Mouse (Mus musculus): ENCODE data around the gene Clk2. TPM values are rescaled to one million over a fixed set of nuclear protein-coding genes. Genes with fewer than 3 reads are reported as not detected.

The Clk2 gene
- polyA plus RNA-seq, 1 experiment from 2014 or later = 19.2 TPM

DNA sequence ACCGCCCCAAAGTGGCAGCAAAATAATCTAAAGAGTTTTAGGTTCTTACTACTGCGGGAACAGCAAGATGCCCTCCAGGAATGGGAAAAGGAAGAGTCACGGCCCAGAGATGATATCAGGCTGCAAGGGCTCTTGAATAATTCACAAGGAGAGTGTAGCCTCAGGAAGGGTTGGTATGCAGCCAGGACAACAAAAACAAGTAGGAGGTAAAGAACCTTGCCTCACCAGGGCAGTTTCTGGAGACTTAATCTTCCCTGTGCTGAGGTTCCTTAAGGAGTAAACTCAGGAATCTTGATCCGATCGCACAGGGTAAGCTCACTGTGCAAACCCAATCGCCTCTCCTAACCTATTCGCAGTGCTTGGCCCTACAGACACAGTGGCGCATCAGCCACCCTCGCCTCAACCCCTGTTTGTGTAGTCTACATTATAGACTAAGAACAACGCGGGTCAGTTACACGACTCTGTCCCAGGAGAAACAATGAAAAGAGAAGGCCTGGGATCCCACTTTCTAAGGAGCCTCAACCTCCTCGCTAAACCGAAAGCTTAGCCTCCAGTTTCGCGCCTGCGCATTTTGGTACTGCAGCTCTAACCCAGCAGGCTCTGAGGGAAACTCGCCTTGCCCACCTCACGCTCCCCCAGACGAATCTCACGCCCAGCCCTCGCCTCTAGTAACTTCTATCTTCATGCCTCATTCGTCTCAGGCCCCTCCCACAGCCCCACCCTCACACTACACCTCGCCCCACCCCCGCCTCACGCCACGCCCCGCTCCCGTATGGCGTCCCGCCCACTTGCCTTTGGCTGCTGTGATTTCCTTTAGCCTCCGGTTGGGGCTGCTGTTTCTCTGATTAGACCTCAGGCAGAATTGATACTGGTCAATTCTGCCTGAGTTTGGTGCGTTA is 31.6 kb downstream of the Clk2 start:
- peak overlapping the region; percentile 33 for H3K4me3 ChIP-seq (replicated peaks; ENCODE audit: low read length)
- no peaks in the 10 kb centered on the region for H3K36me3 ChIP-seq (replicated peaks; ENCODE audit: control insufficient read depth, insufficient read depth)
- peak; percentile 95 for ATAC-seq (ENCODE audit: low FRiP score)
- 6% methylated on average over 33 of the region's 33 CpGs for WGBS
- peak overlapping the region; percentile 84 for H3K4me2 ChIP-seq (replicated peaks)
- H3K27me3 ChIP-seq (ENCODE audit: control insufficient read depth, insufficient read depth, low read length) = no peaks in the 10 kb centered on the region
- H3K9ac ChIP-seq = peak overlapping the region; percentile 64
- peak; percentile 84 for DNase-seq (ENCODE audit: low spot score)
- H3K4me1 ChIP-seq (replicated peaks; ENCODE audit: control insufficient read depth, insufficient read depth, low read length) = peaks cover 9% of the 10 kb centered on the region
- no peaks in the 10 kb centered on the region for H3K9me3 ChIP-seq (ENCODE audit: control insufficient read depth, low read length)
- peak overlapping the region; percentile 84 for H3K27ac ChIP-seq

DNA sequence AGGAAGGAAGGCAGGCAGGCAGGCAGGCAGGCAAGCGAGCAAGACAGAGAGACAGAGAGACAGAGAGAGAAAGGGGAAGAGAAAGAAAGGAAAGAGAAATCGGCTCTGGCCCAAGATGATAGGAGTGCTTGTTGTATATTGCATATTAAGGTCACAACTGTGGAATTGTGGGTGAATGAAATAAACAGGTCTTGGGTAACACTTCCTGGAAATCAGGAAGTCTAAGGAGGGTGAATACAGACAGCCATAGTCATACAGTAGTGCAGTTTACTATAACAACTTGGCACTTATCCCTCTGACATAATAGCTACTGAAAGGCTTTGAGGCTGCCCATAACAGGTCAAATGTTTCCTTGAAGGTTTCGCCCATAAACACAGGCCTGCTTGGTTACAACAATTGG is 35.2 kb downstream of the Clk2 start:
- Histone ChIP-seq H3K27ac (no peak overlapping the region), H3K27me3 (ENCODE audit: control insufficient read depth, insufficient read depth, low read length) (no peaks in the 10 kb centered on the region), H3K4me1 (replicated peaks; ENCODE audit: control insufficient read depth, insufficient read depth, low read length) (peaks cover 14% of the 10 kb centered on the region), H3K36me3 (replicated peaks; ENCODE audit: control insufficient read depth, insufficient read depth) (peaks cover 9% of the 10 kb centered on the region), H3K4me2 (replicated peaks) (no peak overlapping the region), H3K9me3 (ENCODE audit: control insufficient read depth, low read length) (no peaks in the 10 kb centered on the region), H3K9ac (no peak overlapping the region), H3K4me3 (replicated peaks; ENCODE audit: low read length) (no peak overlapping the region)
- no peak for DNase-seq (ENCODE audit: low spot score)
- ATAC-seq (ENCODE audit: low FRiP score) = no peak
- WGBS = 79% methylated on average over 3 of the region's 3 CpGs

DNA sequence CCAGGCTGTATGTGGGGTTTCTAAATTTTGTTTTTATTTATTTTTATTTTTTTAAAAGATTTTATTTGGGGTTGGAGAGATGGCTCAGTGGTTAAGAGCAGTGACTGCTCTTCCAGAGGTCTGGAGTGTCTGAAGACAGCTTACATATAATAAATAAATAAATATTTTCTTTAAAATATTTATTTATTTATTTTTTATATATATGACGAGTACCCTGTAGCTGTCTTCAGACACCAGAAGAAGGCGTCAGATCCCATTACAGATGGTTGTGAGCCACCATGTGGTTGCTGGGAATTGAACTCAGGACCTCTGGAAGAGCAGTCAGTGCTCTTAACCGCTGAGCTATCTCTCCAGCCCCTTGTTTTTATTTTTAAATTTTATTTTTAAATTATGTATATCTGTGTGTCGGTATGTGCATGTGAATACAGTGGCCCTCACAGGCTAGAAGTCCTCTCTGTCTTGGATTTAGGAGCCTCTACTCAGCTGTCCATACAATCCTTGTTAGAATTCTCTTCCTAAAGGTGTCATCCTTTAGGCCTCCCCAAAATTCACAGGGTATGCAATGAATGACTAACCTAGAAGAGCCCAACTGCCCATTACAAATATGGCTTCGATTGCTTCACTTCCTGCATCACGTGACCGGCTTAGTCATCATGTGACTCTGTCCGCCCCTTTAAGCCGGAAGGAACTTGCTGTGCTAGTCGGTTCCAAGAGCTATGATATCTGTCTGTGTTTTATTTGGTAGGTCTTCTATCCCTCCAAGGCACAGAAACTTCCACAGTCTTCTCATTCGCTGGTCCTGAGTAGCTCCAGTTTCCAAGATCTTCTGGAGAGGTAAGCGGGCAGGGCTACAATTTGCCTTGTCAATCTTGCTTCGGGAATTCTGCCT is 37.9 kb downstream of the Clk2 start, which contains the start of gene Gba:
Gene Gba, plus strand, starts transcription at position 676 of the 889 bp plus-strand sequence.
- peaks cover 5% of the 10 kb centered on the region for H3K4me1 ChIP-seq (replicated peaks; ENCODE audit: control insufficient read depth, insufficient read depth, low read length)
- ATAC-seq (ENCODE audit: low FRiP score) = peak; percentile 91
- H3K36me3 ChIP-seq (replicated peaks; ENCODE audit: control insufficient read depth, insufficient read depth) = peaks cover 35% of the 10 kb centered on the region
- WGBS = 24% methylated on average over 13 of the region's 13 CpGs
- H3K9me3 ChIP-seq (ENCODE audit: control insufficient read depth, low read length) = no peaks in the 10 kb centered on the region
- H3K27ac ChIP-seq = no peak within 1 kb of the TSS
- H3K4me3 ChIP-seq (replicated peaks; ENCODE audit: low read length) = peak within 1 kb of the TSS; percentile 44
- no peaks in the 10 kb centered on the region for H3K27me3 ChIP-seq (ENCODE audit: control insufficient read depth, insufficient read depth, low read length)
- peak within 1 kb of the TSS; percentile 62 for H3K4me2 ChIP-seq (replicated peaks)
- peak; percentile 98 for DNase-seq (ENCODE audit: low spot score)
- H3K9ac ChIP-seq = peak within 1 kb of the TSS; percentile 62

DNA sequence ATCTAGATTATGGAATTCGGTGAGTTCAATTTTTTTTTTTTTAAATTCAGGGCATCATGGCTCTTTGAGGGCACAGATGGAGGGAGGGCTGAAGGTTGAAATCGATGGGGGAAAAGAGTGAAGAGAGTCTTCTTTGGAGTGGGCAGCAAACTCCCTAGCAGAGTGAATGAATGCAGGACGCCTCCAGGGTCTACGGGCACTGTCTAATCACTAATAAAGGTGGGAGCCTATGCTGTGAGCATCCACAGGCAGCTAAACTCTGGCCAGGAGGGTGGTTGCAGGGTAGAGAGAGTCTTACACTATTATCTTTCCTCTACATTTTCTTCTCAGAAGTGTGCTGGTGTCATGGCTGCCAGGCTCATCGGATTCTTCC is 38.5 kb downstream of the Clk2 start:
- WGBS = 35% methylated on average over 5 of the region's 5 CpGs
- DNase-seq (ENCODE audit: low spot score) (no peak), ATAC-seq (ENCODE audit: low FRiP score) (0 out of 2 replicates have a peak, but pooled peaks have one; percentile 18)
- peak overlapping the region; percentile 44 for H3K4me3 ChIP-seq (replicated peaks; ENCODE audit: low read length)
- peak overlapping the region; percentile 62 for H3K9ac ChIP-seq
- peaks cover 41% of the 10 kb centered on the region for H3K36me3 ChIP-seq (replicated peaks; ENCODE audit: control insufficient read depth, insufficient read depth)
- peak overlapping the region; percentile 62 for H3K4me2 ChIP-seq (replicated peaks)
- H3K27me3 ChIP-seq (ENCODE audit: control insufficient read depth, insufficient read depth, low read length) = no peaks in the 10 kb centered on the region
- H3K4me1 ChIP-seq (replicated peaks; ENCODE audit: control insufficient read depth, insufficient read depth, low read length) = peaks cover 5% of the 10 kb centered on the region
- no peaks in the 10 kb centered on the region for H3K9me3 ChIP-seq (ENCODE audit: control insufficient read depth, low read length)
- no peak overlapping the region for H3K27ac ChIP-seq

GRCm38 (mm10) chr3:89206079-89206478 is 41.5 kb downstream of the Clk2 start:
- H3K27ac ChIP-seq = no peak overlapping the region
- DNase-seq (ENCODE audit: low spot score) = no peak
- H3K9ac ChIP-seq = no peak overlapping the region
- H3K36me3 ChIP-seq (replicated peaks; ENCODE audit: control insufficient read depth, insufficient read depth) = peaks cover 71% of the 10 kb centered on the region
- no peak for ATAC-seq (ENCODE audit: low FRiP score)
- no peak overlapping the region for H3K4me2 ChIP-seq (replicated peaks)
- H3K4me3 ChIP-seq (replicated peaks; ENCODE audit: low read length) = no peak overlapping the region
- WGBS = 95% methylated on average over 7 of the region's 7 CpGs
- H3K9me3 ChIP-seq (ENCODE audit: control insufficient read depth, low read length) = no peaks in the 10 kb centered on the region
- H3K4me1 ChIP-seq (replicated peaks; ENCODE audit: control insufficient read depth, insufficient read depth, low read length) = peaks cover 5% of the 10 kb centered on the region
- no peaks in the 10 kb centered on the region for H3K27me3 ChIP-seq (ENCODE audit: control insufficient read depth, insufficient read depth, low read length)

GRCm38 (mm10) chr3:89206695-89207094 is 42.1 kb downstream of the Clk2 start:
- no peak overlapping the region for H3K27ac ChIP-seq
- H3K9me3 ChIP-seq (ENCODE audit: control insufficient read depth, low read length) = no peaks in the 10 kb centered on the region
- H3K4me1 ChIP-seq (replicated peaks; ENCODE audit: control insufficient read depth, insufficient read depth, low read length) = peaks cover 5% of the 10 kb centered on the region
- no peak overlapping the region for H3K4me2 ChIP-seq (replicated peaks)
- H3K27me3 ChIP-seq (ENCODE audit: control insufficient read depth, insufficient read depth, low read length) = no peaks in the 10 kb centered on the region
- H3K9ac ChIP-seq = no peak overlapping the region
- H3K36me3 ChIP-seq (replicated peaks; ENCODE audit: control insufficient read depth, insufficient read depth) = peaks cover 71% of the 10 kb centered on the region
- no peak for ATAC-seq (ENCODE audit: low FRiP score)
- 92% methylated on average over 2 of the region's 2 CpGs for WGBS
- DNase-seq (ENCODE audit: low spot score) = no peak
- H3K4me3 ChIP-seq (replicated peaks; ENCODE audit: low read length) = no peak overlapping the region

DNA sequence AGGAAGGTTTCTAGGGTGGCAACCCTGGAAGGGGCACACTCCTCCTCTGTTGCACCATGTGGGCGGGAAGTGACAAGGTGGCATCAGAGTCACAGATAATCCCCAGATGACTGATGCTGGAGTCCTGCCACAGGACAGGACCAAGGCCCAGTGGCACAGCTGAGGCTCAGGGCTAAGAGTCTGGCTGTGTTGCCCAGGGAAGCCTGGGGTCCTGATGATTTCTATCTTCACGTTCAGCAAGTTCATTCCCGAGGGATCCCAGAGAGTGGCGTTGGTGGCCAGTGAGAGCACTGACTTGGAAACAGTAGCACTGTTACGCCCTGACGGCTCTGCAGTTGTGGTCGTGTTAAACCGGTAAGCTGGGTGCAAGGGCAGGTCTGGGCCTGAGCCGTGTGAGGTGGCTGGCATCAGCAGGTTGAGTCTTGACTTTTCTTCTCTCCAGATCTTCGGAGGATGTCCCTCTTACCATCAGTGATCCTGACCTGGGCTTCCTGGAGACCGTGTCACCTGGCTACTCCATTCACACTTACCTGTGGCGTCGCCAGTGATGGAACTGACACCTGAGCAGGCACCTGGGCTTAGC is 43.6 kb downstream of the Clk2 start:
- Histone ChIP-seq H3K27me3 (ENCODE audit: control insufficient read depth, insufficient read depth, low read length) (no peaks in the 10 kb centered on the region), H3K4me2 (replicated peaks) (no peak overlapping the region), H3K4me3 (replicated peaks; ENCODE audit: low read length) (no peak overlapping the region), H3K9me3 (ENCODE audit: control insufficient read depth, low read length) (no peaks in the 10 kb centered on the region), H3K36me3 (replicated peaks; ENCODE audit: control insufficient read depth, insufficient read depth) (peaks cover 71% of the 10 kb centered on the region), H3K27ac (no peak overlapping the region), H3K9ac (no peak overlapping the region), H3K4me1 (replicated peaks; ENCODE audit: control insufficient read depth, insufficient read depth, low read length) (peaks cover 12% of the 10 kb centered on the region)
- no peak for DNase-seq (ENCODE audit: low spot score)
- no peak for ATAC-seq (ENCODE audit: low FRiP score)
- 93% methylated on average over 13 of the region's 13 CpGs for WGBS

DNA sequence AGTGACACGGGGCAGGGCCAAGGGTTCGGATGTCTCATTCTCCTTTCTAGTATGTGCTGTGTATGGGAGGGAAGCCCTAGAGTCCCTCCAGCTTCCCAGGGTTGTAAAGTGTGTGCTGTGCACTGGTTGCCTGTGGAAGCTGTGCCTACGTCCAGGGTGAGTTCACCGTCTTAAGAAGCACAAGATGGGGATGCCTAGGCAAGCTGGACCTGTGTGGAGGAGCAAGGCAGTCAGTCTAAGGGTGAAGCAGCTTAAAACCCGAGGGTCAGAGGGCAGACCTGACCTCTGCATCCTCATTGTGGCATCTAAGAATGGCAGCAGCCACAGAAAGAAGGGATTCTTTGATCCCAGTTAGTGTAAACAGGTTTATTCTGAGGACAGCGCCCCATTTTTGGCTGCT is 44.1 kb downstream of the Clk2 start:
- no peak for ATAC-seq (ENCODE audit: low FRiP score)
- H3K27ac ChIP-seq = no peak overlapping the region
- DNase-seq (ENCODE audit: low spot score) = no peak
- 94% methylated on average over 6 of the region's 6 CpGs for WGBS
- peaks cover 71% of the 10 kb centered on the region for H3K36me3 ChIP-seq (replicated peaks; ENCODE audit: control insufficient read depth, insufficient read depth)
- no peak overlapping the region for H3K4me3 ChIP-seq (replicated peaks; ENCODE audit: low read length)
- H3K9ac ChIP-seq = no peak overlapping the region
- H3K4me1 ChIP-seq (replicated peaks; ENCODE audit: control insufficient read depth, insufficient read depth, low read length) = peaks cover 11% of the 10 kb centered on the region
- H3K4me2 ChIP-seq (replicated peaks) = no peak overlapping the region
- no peaks in the 10 kb centered on the region for H3K9me3 ChIP-seq (ENCODE audit: control insufficient read depth, low read length)
- H3K27me3 ChIP-seq (ENCODE audit: control insufficient read depth, insufficient read depth, low read length) = no peaks in the 10 kb centered on the region

- H3K4me1 ChIP-seq (replicated peaks; ENCODE audit: control insufficient read depth, insufficient read depth, low read length) = peaks cover 11% of the 10 kb centered on the region
- 87% methylated on average over 7 of the region's 7 CpGs for WGBS
- no peak overlapping the region for H3K4me2 ChIP-seq (replicated peaks)
- DNase-seq (ENCODE audit: low spot score) (no peak), ATAC-seq (ENCODE audit: low FRiP score) (no peak)
- no peaks in the 10 kb centered on the region for H3K9me3 ChIP-seq (ENCODE audit: control insufficient read depth, low read length)
- no peak overlapping the region for H3K4me3 ChIP-seq (replicated peaks; ENCODE audit: low read length)
- no peak overlapping the region for H3K9ac ChIP-seq
- no peaks in the 10 kb centered on the region for H3K27me3 ChIP-seq (ENCODE audit: control insufficient read depth, insufficient read depth, low read length)
- H3K27ac ChIP-seq = no peak overlapping the region
- H3K36me3 ChIP-seq (replicated peaks; ENCODE audit: control insufficient read depth, insufficient read depth) = peaks cover 63% of the 10 kb centered on the region
These were observed 45.1 kb downstream of the Clk2 start for GRCm38 (mm10) chr3:89209731-89210130.
